Mouse (Mus musculus) stomach, postnatal 0 days (tissue): ENCODE data around the gene Lingo1.

Experiments
- CTCF ChIP-seq: IDR thresholded peaks from 2 replicates; pipeline ENCODE4 v1.5.1; 2016; ENCODE audit warnings: antibody characterized with exemption, low read depth, mild to moderate bottlenecking, moderate library complexity
- EP300 ChIP-seq: optimal IDR thresholded peaks from 2 replicates; pipeline ENCODE3; 2016; ENCODE audit warnings: antibody characterized with exemption

GRCm38 (mm10) chr9:56753386-56753785 lies 42.9 kb downstream of the Lingo1 start:
- TF ChIP-seq CTCF (no peak), EP300 (no peak)
